Mouse (Mus musculus): ENCODE data around the gene Ramac.

DNA sequence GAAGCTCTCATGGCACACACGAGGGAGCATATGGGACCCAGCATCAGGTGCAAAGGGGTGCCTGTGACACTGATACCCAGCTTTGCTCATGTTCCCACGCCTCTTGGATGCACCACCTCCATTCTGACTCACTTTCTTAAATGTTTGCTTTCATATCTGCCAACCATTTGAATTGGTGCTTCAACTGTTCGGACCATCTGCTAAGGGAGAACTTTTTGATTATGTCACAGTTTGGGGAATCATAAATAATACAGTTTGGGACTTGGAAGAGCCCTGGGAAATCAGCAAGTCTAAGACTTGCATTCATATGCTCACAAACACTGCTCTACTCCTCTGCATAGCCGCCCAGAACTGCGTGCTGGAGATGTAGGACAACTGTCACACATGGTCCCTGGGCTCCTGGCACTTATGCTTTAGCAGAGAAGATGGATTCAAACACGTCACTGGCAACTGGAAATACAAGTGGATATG, 31.5 kb upstream of the Ramac start:
- TF ChIP-seq GATA1 (IDR thresholded peaks at IDR 0.05; ENCODE audit: borderline replicate concordance, low read length): no peak
- TF ChIP-seq FLI1 (IDR thresholded peaks at IDR 0.05; ENCODE audit: low read length): no peak
